Mouse (Mus musculus): ENCODE measurements around the gene Gm9603. TPM values are rescaled to one million over a fixed set of nuclear protein-coding genes. Genes with fewer than 3 reads are reported as not detected.
"Not testable (repeated sequence)": the region's sequence is repeated elsewhere in the genome, so short reads cannot be mapped to it uniquely, and the experiment has no call there.

The Gm9603 gene
- total RNA-seq (2021) = not detected
- long read RNA-seq, experiment 1 = 0 reads
- long read RNA-seq, experiment 2 = 0 reads

- not testable (repeated sequence) for DNase-seq (ENCODE audit: low spot score)
These were observed at the start of gene Gm9603 for GRCm38 (mm10) chr14:5687357-5687756. TSS of gene Gm9603 (minus strand) at chr14:5687457.

GRCm38 (mm10) chr14:5632928-5633327 lies 54.3 kb downstream of the Gm9603 start, which contains the start of gene Gm8265:
TSS of gene Gm8265 (minus strand) at chr14:5633028.
- not testable (repeated sequence) for DNase-seq (ENCODE audit: low spot score)

Other genes starting within 250 kb of the Gm9603 start
- under 1 TPM in 1 of 2 experiments, not detected in 1; 0.26 TPM for gene Gm3194, start 232.0 kb downstream of the Gm9603 start, total RNA-seq (2021)
- not detected for gene Gm8246, start 209.6 kb downstream of the Gm9603 start, total RNA-seq (2021)
- gene Gm3187, start 203.2 kb downstream of the Gm9603 start, total RNA-seq (2021) = not detected
- gene Gm3488, start 185.8 kb downstream of the Gm9603 start, total RNA-seq (2021) = not detected
- gene Gm3532, start 149.0 kb downstream of the Gm9603 start, total RNA-seq (2021) = not detected
- not detected for gene Gm8265, start 54.4 kb downstream of the Gm9603 start, total RNA-seq (2021)
- under 1 TPM in 1 of 2 experiments, not detected in 1; 0.14 TPM for gene Gm3373, start 54.1 kb upstream of the Gm9603 start, total RNA-seq (2021)
- under 1 TPM in 1 of 2 experiments, not detected in 1; 0.26 TPM for gene Gm3383, start 120.5 kb upstream of the Gm9603 start, total RNA-seq (2021)
- not detected for gene Gm3424, start 142.9 kb upstream of the Gm9603 start, total RNA-seq (2021)
- gene Gm8237, start 192.9 kb upstream of the Gm9603 start, total RNA-seq (2021) = not detected

Data from gastrocnemius, adult 18-20 months (tissue).